Mouse (Mus musculus) CD4-positive, CD25-positive, alpha-beta regulatory T cell (primary cell): ENCODE data around the gene Sqor. TPM values are rescaled to one million over a fixed set of nuclear protein-coding genes. Genes with fewer than 3 reads are reported as not detected.

Experiments used
- polyA plus RNA-seq: library from polyadenylated mRNA; unstranded; fragments of 100-300 nt; shearing (Covaris generic); gene quantifications from one replicate; pipeline ENCODE4 v1.2.1, GENCODE M21; 2017

Gene Sqor
- polyA plus RNA-seq = 23.0 TPM

GRCm38 (mm10) chr2:122765071-122765793, at the start of gene Sqor:
Sqor (plus strand) TSS chr2:122765237.

GRCm38 (mm10) chr2:122737894-122738830, 26.9 kb upstream of the Sqor start, which contains the start of gene Bloc1s6:
Bloc1s6 (plus strand) TSS chr2:122738503.

Other genes starting within 250 kb of the Sqor start
- 0.34 TPM for gene Gatm, start 153.9 kb upstream of the Sqor start, polyA plus RNA-seq
- gene AA467197, start 128.3 kb upstream of the Sqor start, polyA plus RNA-seq = not detected
- gene Slc30a4, start 62.6 kb upstream of the Sqor start, polyA plus RNA-seq = 3.3 TPM
- gene Bloc1s6, start 26.7 kb upstream of the Sqor start, polyA plus RNA-seq = 51.1 TPM